Mouse (Mus musculus) cortical plate, adult 2 months (tissue): ENCODE results near the gene 1700016K19Rik.

Source experiments
- CTCF ChIP-seq: fragments of 200-500 bp; IDR thresholded peaks from 2 replicates; pipeline ENCODE4 v1.5.1; 2011; ENCODE audit warnings: mild to moderate bottlenecking, control low read depth, low read length; ENCODE audit not compliant: insufficient read depth; ENCODE audit errors: extremely low read depth
- POLR2A ChIP-seq: fragments of 200-500 bp; IDR thresholded peaks from 2 replicates; pipeline ENCODE4 v1.6.1; 2011; ENCODE audit warnings: mild to moderate bottlenecking, low read length, control low read depth; ENCODE audit not compliant: insufficient read depth; ENCODE audit errors: extremely low read depth

- TF ChIP-seq CTCF, result no peak
- TF ChIP-seq POLR2A, result no peak
Observed at GRCm38 (mm10) chr11:76008162-76008561, 8.4 kb downstream of the 1700016K19Rik start.
